Comparison of ENCODE assay signal across 13 mouse cellular contexts in genomic region chr14:21703255-21703654, GRCm38 (mm10). TPM values are rescaled to one million over a fixed set of nuclear protein-coding genes. Genes with fewer than 3 reads are reported as not detected.
DNase-seq lines count a peak whose midpoint lies in the region; ATAC-seq lines count a peak whose summit lies in the region.
"Had no signal": no experiment of that assay in that cellular context is flagged by ENCODE, and none has a peak within 500 bp of the region (broad histone marks: within the 10 kb centered on the region; RNA-seq: fewer than 3 reads in every experiment).

No protein-coding gene starts in this region.

- DNase-seq in adrenal gland, adult (ENCODE audit: inconsistent age in 2 of 2, low spot score in 1 of 2), result peak; percentile 34 to 56
- DNase-seq in adrenal gland, adult 18-20 months (ENCODE audit: low spot score in 2 of 2), result no peak
- peak; percentile 36 for DNase-seq in layer of hippocampus, adult 9-11 months
- no peak for DNase-seq in layer of hippocampus, postnatal 14 days (ENCODE audit: low spot score in 2 of 2)
- peak; percentile 66 for DNase-seq in lung, postnatal 10 days
- DNase-seq in cerebellum, adult 9-10 months, result no peak

- no peaks in the 10 kb centered on the region for H3K9me3 ChIP-seq in heart, embryonic 13.5 days
- no peaks in the 10 kb centered on the region for H3K9me3 ChIP-seq in forebrain, embryonic 15.5 days
- H3K9me3 ChIP-seq: limb, embryonic 12.5 days; midbrain, embryonic 13.5 days had no signal

- no peaks in the 10 kb centered on the region; the same call in 1 of the 2 replicates for H3K27me3 ChIP-seq in heart, embryonic 13.5 days (replicated peaks)
- H3K27me3 ChIP-seq in forebrain, embryonic 15.5 days, result no peaks in the 10 kb centered on the region
- H3K27me3 ChIP-seq: limb, embryonic 12.5 days; midbrain, embryonic 13.5 days had no signal

- H3K9ac ChIP-seq in heart, embryonic 13.5 days, result no peak overlapping the region
- H3K9ac ChIP-seq in forebrain, embryonic 15.5 days (replicated peaks), result no peak overlapping the region
- H3K9ac ChIP-seq: hindbrain, embryonic 14.5 days; limb, embryonic 12.5 days; midbrain, embryonic 13.5 days had no signal

- WGBS in heart, embryonic 13.5 days, result 17% methylated on average over 5 of the region's 5 CpGs
- 83% methylated on average over 5 of the region's 5 CpGs for WGBS in forebrain, embryonic 15.5 days

- H3K27ac ChIP-seq in heart, embryonic 13.5 days (replicated peaks), result peak overlapping the region; percentile 51
- H3K27ac ChIP-seq in forebrain, embryonic 15.5 days (replicated peaks), result no peak overlapping the region
- H3K27ac ChIP-seq: hindbrain, embryonic 14.5 days; limb, embryonic 12.5 days; midbrain, embryonic 13.5 days had no signal

- H3K4me2 ChIP-seq in heart, embryonic 13.5 days, result peak overlapping the region; percentile 28; the same call in 1 of the 2 replicates
- H3K4me2 ChIP-seq in forebrain, embryonic 15.5 days (replicated peaks), result no peak overlapping the region
- H3K4me2 ChIP-seq: hindbrain, embryonic 14.5 days; limb, embryonic 12.5 days; midbrain, embryonic 13.5 days had no signal

- no peak overlapping the region for H3K4me3 ChIP-seq in heart, embryonic 13.5 days
- no peak overlapping the region for H3K4me3 ChIP-seq in forebrain, embryonic 15.5 days
- H3K4me3 ChIP-seq: limb, embryonic 12.5 days; midbrain, embryonic 13.5 days had no signal

- peaks cover 38% of the 10 kb centered on the region for H3K4me1 ChIP-seq in heart, embryonic 13.5 days
- peaks cover 13% of the 10 kb centered on the region for H3K4me1 ChIP-seq in forebrain, embryonic 15.5 days

- ATAC-seq in heart, embryonic 13.5 days (ENCODE audit: extremely low read depth, insufficient number of reproducible peaks, low FRiP score, low TSS enrichment), result no peak
- no peak for ATAC-seq in forebrain, embryonic 15.5 days (replicated peaks)
- ATAC-seq: midbrain, embryonic 13.5 days had no signal

- H3K36me3 ChIP-seq in heart, embryonic 13.5 days, result no peaks in the 10 kb centered on the region
- H3K36me3 ChIP-seq in forebrain, embryonic 15.5 days, result no peaks in the 10 kb centered on the region
- H3K36me3 ChIP-seq: limb, embryonic 12.5 days; midbrain, embryonic 13.5 days had no signal

RNA-seq across cellular contexts. Expression of gene Dupd1, which starts 11.1 kb away (rescaled TPM):
- 1 to 10 TPM in 1 of 2 experiments, under 1 TPM in 1; 0.83 to 2.5 TPM for total RNA-seq in adrenal gland, adult 18-20 months (2021)
- total RNA-seq in layer of hippocampus, postnatal 14 days (2021), result under 1 TPM; 0.33 to 0.48 TPM
- polyA plus RNA-seq in heart, embryonic 13.5 days (2015; fragmentation: Nextera tagmentation; extraction: Ambion mirVana), result 0.36 TPM in 1 of 2 replicates, not detected in the other
- polyA plus RNA-seq in forebrain, embryonic 15.5 days (2015; fragmentation: Nextera tagmentation; extraction: Ambion mirVana), result 0.22 TPM in 1 of 2 replicates, not detected in the other
- total RNA-seq: ES-E14 had no signal
- polyA plus RNA-seq: hindbrain, embryonic 14.5 days had no signal

RNA-seq across cellular contexts. Expression of gene Samd8, which starts 47.1 kb away (rescaled TPM):
- 10 to 100 TPM; 45.1 to 52.9 TPM for total RNA-seq in adrenal gland, adult 18-20 months (2021)
- 10 to 100 TPM; 88.8 to 94.2 TPM for total RNA-seq in layer of hippocampus, postnatal 14 days (2021)
- 8.2 and 9.2 TPM in 2 replicates for polyA plus RNA-seq in heart, embryonic 13.5 days (2015; fragmentation: Nextera tagmentation; extraction: Ambion mirVana)
- polyA plus RNA-seq in forebrain, embryonic 15.5 days (2015; fragmentation: Nextera tagmentation; extraction: Ambion mirVana), result 24.2 and 24.6 TPM in 2 replicates

RNA-seq across cellular contexts. Expression of gene Dusp13, which starts 47.7 kb away (rescaled TPM):
- under 1 TPM in 1 of 2 experiments, not detected in 1; 0.77 TPM for total RNA-seq in adrenal gland, adult 18-20 months (2021)
- under 1 TPM in 1 of 2 experiments, not detected in 1; 0.64 TPM for total RNA-seq in layer of hippocampus, postnatal 14 days (2021)
- polyA plus RNA-seq in heart, embryonic 13.5 days (2015; fragmentation: Nextera tagmentation; extraction: Ambion mirVana), result not detected in 2 replicates
- polyA plus RNA-seq in forebrain, embryonic 15.5 days (2015; fragmentation: Nextera tagmentation; extraction: Ambion mirVana), result not detected in 2 replicates
- polyA plus RNA-seq: brain, embryonic 14.5 days; limb, embryonic 12.5 days; midbrain, embryonic 13.5 days had no signal

Comparison
In these comparisons a context has a peak if more than half of its experiments do, and no peak if none do; other contexts are left out.
1. DNase-seq: peak in adrenal gland, adult (2 of 2), layer of hippocampus, adult 9-11 months (single experiment) and lung, postnatal 10 days (single experiment); none in adrenal gland, adult 18-20 months (0 of 2), layer of hippocampus, postnatal 14 days (0 of 2) and cerebellum, adult 9-10 months (single experiment).